Mouse (Mus musculus) thymus, adult 18-20 months (tissue): Measurements from ENCODE around the gene Tsc22d1.

ENCODE experiments used
- DNase-seq, 2 experiments: peaks; one replicate each; pipeline ENCODE4 v3.0.0; 2022; ENCODE audit warnings: mixed read lengths in 2 of 2

Gene Tsc22d1

DNA sequence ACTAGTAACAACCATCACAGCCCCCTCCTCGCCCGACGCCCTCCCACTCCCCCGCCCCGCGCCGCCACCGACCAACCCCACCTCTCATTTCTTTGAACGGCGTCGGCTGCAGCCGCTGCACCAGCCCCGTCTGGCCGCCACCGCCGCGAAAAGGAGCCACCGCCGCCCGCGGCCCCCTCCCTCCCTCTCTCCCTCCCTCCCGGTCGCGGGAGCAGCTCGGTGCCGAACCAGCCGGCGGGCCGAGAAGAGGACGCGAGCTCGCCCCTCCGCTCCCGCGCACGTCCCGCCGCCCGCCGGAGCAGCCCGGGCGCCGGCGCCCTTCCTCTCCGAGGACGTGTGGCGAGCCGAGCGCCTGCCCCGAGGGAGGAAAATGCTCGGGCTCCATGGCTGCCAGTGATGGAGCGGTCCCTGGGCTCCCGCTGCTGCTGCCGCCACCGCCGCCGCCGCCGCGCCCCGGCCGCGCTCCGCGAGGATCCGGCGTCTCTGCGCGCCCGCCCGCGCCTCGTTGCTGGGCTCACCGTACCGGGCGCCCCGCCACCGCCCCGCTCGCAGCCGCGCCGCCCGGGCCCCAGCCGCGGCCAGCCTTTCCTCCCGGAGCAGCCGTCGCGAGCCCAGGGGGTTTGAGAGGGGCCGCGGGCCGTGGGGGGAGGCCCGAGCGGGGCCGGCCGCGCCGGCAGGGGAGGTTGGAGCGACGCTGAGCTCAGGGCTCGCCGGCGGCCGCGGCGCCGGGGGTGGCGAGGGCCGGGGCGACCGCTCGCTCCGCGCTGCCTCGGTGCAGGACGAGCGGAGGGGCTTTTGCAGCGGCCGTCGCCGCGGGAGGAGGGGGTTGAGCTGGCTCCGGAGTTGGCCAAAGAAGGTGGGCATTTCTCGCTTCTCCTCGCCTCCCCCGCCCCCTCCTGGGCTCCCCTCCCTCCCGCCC is at the start of gene Tsc22d1:
TSS of gene Tsc22d1 (plus strand) at position 100 of the 919 bp plus-strand sequence.
- peak; percentile 29 to 44 for DNase-seq

DNA sequence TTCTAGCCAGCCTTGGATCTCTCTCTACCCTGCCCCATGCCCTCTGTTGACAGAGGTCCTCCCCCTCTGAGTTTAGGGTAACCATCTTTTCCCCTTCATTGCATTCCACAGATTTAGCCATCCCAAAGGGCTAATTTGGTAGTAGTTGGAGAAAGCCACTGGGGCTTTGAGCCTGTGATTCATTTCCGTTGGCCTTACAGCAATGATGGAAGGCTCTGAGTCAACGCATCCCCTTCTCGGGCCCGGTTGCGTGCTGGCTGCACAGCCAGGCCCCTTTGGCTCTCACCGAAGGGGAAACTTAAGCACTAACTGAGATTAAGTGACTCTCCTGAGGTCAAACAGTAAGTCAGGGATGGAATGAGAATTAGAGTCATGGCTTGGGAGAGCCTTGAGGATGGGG is 41.1 kb upstream of the Tsc22d1 start:
- DNase-seq, result no peak

DNA sequence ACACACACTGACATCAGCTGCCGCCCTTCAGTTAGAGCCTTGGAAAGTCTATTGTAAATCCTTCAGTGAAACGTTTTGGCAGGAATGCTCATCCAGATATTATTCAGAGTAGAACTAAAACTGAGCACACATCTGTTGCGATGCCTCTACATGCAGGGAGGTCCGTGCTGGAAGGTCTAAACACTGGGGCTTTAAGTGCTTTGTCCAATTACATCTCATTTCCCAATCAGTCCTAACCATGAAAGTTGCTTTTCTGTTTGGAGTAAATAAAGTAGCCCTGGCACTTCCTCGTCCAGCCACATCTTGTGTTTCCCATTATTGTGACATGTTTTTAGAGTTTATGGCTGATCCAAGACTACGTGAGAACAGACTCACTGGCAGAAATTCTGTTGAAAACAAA is 40.2 kb upstream of the Tsc22d1 start:
- no peak for DNase-seq

DNA sequence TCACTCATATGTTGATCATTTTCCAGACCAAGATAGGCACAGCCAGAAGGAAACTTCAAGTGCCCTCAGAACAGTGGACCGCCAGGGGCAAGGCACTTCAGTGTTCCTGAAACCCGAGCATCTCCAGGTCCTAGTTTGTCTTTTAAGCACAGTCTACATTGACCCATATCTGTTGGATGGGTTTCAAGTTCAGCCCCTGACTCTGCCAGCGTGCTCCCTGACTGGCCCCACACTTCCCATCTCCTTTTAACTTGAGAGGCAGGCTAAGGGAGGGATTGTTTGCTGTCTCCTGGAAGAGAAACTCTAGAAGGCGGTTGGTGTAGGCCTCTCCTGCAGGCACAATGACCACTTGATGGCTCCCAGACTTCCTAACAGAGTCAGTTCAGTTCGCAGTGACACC is 38.2 kb upstream of the Tsc22d1 start:
- no peak for DNase-seq

DNA sequence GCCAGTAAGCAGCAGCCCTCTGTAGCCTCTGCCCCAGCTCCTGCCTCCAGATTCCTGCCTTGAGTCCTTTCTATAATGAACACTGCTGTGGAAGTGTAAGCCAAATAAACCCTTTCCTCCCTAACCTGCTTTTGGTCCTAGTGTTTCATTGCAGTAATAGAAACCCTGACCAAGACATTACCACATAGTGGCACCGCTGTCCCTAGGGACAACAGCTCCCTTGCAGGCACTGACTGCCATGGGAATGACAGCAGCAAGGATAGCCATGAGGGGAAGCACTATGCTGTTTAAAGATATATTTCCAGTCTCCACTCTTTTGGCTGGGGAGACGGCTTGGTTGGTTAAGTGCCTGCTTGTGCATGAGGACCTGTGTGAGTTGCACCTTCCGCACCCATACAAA is 35.4 kb upstream of the Tsc22d1 start:
- no peak for DNase-seq

DNA sequence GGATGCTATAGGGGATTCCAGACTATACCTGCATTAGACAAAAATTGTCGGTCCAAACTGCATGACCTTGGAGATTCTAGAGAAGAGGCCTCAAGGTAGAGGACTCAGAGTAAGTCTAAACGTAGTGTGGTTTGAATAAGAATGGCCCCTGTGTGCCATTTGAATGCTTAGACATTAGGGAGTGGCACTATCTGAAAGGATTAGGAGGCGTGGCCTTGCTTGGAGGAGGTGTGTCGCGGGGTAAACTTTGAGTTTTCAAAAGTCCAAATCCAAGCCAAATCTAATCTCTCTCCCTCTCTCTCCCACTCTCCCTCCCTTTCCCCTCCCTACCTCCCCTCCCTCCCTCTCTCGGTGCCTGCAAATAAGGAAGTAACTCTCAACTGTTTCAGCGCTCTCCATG is 26.7 kb upstream of the Tsc22d1 start:
- DNase-seq, result no peak

DNA sequence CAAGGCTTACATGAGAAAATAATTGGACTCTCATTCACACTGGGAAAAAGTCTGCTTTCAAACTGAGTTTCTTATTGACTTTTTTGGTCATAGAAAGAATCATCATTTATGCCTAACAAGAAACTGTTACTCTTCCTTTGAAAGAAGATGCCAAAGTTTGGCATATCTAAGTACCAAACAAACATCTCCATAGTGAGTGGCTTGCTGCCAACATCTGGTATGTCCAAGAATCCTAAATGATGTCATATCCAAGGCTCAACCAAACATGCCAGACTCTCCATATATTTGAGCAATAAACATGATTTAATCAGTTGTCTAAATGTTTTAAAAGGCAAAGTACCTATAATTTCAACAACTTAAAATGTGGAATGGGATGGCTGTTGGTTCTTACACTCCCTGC is 16.5 kb upstream of the Tsc22d1 start:
- DNase-seq, result no peak

DNA sequence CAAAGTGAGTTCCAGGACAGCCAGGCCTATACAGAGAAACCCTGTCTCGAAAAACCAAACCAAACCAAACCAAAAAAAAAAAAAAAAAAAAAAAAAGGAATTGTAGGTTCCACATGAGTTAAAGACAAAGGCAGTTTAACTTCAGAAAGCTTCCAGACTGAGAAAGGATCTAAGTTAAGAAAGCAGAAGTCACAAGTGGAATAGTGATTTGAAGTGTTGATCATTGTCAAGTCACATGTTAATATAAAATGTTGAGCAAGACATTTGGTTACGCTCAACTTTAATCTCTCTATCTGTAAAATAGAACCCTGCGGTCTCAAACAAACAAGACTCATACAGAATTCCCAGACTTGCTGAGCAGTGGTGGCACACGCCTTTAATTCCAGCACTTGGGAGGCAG is 12.2 kb upstream of the Tsc22d1 start:
- no peak for DNase-seq

DNA sequence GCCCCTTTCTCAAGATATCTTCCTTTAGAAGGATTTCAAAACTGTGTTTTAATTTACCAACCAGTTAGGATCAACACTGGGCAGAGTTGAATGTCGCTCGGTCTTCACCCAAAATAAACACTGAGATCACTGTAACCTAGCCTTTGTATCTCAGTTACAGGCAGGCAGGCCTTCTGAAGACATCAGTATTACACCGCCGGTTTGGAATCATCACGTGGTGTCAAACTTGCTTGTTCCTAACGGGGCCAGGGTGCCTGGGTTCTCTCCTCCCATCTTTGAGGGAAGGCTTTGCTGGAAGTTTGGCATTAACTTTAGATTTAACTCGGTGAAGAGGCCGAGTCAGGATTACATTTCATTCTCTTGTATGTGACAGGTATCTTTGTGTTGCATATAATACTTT is 5.7 kb upstream of the Tsc22d1 start:
- no peak for DNase-seq

DNA sequence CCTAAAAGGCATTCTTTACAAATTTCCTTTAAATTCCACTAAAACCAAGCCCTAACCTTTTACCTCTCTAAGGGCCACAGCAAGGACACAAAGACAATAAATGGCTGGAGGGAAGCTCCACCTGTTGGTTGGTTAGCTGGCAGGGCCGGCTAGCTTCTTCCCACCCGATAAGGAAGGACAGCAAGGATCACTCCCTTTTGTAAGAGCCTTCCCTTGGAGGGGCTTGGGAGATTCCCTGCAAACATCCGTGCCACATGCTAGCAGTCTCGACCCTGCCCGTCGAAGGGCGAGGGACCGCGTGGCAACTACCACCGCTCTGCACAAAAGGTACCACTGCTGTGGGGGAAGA is 1.0 kb upstream of the Tsc22d1 start:
- DNase-seq, result no peak

DNA sequence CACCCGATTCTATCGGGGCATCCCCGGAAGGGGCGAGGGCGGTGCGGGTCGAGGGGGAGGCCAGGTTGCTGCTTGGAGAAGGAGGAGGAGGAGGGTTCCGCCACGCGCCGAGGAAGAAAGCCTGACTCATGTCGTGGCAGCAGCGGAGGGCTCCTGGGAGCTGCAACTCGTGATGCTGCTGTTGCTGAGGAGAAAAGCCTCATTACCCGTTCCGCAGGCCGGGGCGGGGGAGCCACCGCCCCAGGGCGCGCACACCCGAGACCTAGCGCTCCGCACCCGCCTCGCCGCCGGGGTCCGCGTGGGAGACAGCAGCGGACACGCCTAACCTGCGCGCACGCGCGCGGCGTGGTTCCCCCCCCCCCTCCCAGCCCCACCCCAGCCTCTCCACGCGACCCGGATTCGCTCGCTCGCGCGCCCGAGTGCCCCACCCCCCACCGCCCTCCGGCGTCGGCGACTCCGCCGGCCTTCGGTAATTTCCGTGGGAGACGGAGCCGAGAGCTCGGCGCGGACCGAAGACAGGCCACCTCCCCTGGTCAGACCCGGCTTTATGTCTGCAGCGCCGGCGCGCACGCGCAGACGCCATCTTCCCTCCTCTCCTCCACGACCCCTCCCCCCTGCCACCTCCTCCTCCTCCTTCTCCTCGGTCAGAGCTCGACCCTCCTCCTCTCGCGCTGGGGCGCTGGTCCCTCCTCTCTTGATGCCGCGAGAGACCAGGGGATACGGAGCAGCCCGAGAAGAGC is 469 bp upstream of the Tsc22d1 start:
- DNase-seq, result peak; percentile 90 to 92

DNA sequence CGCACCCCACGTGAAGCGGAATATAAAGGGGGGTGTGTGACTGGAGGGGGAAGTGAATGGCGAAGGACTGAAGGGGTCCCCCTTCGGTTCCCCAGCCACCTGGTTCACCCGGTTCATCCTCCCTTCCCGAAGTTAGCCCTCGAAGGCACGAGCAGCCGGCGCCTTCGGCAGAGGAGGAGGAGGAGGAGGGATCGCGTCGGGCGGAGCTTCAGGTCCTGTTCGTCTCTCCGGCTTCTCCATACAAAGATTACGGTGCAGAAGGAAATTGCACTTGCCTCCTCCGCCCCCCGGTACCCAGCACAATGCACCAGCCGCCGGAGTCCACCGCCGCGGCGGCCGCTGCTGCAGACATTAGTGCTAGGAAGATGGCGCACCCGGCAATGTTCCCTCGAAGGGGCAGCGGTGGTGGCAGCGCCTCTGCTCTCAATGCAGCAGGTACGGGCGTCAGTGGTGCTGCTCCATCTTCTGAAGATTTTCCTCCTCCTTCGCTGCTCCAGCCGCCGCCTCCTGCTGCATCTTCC is 1.1 kb downstream of the Tsc22d1 start:
- peak; percentile 35 for DNase-seq

DNA sequence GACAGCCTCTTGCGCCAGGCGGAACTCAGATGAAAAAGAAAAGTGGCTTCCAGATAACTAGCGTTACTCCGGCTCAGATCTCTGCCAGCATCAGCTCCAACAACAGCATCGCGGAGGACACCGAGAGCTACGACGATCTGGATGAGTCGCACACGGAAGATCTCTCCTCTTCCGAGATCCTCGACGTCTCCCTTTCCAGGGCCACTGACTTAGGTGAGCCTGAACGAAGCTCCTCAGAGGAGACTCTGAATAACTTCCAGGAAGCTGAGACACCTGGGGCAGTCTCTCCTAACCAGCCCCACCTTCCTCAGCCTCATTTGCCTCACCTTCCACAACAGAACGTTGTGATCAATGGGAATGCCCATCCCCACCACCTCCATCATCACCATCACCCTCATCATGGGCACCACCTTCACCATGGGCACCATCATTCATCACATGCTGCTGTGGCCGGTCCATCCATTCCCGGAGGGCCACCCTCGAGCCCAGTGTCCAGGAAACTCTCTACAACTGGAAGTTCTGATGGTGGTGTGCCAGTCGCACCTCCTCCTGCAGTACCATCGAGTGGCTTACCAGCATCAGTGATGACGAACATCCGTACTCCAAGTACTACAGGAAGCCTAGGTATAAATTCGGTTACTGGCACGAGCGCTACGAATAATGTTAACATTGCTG is 1.7 kb downstream of the Tsc22d1 start:
- no peak for DNase-seq

DNA sequence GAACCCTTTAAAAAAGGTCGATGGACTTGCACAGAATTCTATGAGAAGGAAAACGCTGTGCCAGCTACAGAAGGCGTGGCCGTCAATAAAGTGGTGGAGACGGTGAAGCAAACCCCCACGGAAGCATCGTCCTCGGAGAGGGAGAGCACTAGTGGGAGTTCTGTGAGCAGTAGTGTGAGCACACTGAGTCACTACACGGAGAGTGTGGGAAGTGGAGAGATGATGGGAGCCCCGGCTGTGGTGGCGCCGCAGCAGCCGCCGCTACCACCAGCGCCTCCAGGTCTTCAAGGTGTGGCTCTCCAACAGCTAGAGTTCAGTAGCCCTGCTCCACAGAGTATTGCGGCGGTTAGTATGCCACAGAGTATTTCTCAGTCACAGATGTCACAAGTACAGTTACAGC is 2.6 kb downstream of the Tsc22d1 start:
- no peak for DNase-seq

DNA sequence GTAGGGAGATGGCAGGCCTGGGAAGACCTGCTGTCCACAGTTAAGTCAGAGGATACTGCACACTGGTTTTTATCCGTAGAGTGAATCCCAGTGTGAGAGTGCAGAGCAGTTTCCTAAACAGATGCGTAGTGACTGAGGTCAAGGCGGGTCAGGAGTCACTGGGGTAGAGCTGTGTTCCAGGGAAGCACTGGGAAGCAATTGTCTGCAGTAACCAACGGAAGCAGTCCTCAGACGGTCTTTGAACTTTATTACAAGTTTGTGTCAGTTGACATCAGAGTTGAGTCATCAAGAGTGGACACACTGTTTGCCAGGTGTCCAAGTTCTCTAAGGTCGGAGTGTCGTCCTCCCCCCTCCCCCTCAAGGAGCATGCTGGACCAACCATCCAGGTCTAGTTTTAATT is 6.0 kb downstream of the Tsc22d1 start:
- no peak for DNase-seq

DNA sequence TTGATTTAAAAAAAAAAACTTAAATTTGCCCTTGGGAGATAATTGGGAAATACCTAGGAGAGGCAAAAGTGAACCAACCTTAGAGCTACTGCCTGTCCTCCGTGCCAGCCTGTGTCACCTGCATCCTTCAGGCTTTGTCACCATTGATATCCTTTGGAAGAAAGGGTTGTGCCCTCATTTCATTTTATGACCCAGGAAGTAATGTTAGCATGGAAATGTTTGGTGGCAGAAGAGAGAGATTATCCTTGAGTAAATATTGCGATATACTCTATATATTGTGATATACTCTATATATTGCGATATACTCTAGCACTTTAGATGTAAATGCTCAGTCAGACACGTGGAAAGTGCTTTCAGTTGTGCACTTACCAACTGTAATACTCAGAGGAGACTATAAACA is 6.4 kb downstream of the Tsc22d1 start:
- DNase-seq, result no peak

DNA sequence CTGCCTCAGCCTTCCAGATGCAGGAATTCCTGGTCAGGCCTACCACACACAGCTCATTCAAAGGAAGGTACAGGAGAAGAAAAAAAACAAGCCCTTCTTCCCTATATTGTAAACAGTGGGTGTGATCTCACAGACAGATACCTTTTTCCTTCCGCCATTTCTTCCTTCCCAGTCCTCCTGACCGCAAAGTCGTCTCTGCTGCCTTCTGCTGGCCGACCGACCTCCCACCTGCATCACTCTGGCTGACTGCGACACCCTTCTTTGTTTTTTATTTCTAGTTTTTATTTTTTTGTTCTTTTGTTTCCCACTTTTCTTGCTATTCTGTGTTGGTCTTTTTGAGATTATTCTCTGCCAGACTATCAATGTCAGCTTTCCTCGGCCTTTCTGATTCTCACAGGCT is 10.7 kb downstream of the Tsc22d1 start:
- no peak for DNase-seq

DNA sequence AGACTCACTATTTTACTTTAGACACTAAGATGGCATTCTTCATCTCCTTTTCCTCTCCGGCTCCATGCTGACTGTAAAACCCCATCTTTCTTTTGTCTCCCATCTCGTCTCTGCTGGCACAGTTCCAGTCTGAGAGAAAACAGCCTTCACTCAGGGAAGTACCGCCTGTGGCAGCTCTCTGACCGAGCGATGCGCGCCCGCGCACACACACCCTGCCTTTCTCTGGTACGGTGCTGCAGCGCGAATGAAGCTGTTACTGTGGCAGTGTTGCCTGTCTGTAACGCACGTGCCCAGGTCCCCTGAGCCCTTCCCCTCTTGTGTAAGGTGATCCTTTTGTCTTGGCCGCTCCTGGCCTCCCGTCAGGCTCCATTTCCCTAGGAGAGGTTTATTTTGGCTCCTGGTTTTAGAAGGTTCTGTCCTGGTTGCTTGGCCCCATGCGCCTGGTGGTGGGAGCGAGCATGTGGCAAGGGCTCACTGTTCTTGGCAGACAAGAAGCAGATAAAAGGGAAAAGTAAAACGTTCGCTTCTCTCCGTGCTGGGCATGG is 11.3 kb downstream of the Tsc22d1 start:
- DNase-seq, result no peak

DNA sequence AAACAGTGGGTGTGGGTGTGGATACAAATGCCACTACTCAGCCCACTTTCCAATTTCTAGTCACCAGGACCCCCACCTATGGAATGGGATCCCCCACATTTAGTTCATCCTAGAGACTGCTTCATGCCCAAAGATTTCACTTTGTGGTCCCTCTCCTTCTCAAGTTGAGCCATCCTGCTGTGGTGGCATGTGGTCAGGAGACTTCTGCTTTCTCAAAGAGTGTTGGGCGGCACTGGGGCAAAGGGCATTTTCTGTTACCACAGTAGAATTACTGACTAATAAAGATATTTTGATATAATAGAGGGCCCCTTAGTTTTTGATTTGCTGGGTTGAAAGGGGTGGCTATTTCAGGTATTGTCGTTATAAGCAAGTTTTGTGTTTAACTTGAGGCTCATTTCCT is 14.1 kb downstream of the Tsc22d1 start:
- DNase-seq, result no peak

DNA sequence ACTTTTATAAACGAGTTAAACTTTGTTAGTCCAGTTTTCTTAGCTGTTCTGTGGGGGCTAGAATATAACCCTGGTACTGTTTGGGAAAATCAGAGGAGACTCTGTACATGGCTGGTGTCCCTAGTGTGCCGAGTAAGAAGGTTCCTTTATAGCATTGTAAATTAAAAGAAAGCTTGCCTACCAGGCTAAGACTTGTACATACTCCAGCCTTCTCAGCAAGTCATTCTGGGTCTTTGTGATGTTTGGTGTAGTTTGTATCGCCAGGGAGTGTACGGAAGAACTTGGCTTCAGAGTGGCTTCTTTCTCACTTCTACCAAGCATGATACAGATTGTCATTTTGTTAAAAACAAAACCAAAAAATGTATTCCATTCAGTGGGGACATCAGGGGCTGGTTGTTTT is 17.2 kb downstream of the Tsc22d1 start:
- no peak for DNase-seq

DNA sequence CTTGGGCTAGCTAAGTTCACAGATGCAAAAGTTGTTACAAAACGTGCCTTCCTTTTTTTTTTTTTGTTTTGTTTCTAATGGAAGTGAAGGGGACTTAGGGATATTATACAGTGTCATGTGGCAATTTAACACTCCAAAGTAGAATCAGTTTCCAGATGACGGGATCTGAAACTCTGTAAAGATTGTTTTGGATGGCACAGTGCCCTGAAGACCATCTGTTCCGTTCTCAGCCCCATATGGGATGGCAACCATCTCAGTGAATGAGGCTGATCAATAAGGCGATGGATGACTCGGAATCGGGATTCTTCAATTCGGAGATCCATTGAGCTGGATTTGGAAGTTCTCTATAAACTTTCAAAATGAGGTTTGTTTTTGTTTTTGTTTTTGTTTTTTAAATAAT is 17.6 kb downstream of the Tsc22d1 start:
- DNase-seq, result no peak

DNA sequence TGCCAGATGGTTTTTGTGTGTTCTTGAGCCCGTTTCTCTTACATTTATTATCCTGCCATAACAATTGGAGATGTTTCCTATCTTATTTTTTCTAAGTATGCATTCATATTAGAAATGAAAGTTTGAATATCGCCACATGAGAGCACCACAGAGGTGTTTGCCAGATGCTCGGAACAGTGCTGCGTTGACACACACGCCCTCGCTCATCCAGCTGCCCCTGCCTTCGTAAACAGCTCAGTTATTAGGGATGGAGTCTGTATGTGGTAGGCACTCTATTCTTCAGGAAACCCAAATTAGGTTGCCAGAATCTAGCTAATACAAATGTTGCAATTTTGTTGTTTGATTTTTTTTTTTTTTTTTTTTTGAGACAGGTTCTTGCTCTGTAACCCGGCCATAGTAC is 18.1 kb downstream of the Tsc22d1 start:
- DNase-seq, result no peak

DNA sequence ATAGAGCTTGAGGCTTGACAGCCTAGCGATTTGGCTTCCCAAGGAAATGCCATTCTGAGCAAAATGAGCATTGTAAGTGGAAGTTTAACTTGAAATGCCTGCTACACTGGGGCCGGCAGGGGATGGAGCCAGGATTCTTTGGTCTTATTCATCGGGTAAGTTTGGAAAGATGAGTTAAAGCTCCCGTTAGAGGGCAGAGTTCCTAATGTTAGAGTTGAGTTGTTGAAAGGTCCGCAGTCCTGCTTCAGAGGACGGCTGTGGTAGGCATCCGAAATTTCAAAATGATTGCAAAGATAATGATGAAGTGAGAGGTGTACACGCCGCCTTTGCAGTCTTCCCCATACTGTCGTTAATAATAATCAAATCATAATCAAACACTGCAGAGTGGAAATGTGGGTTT is 27.4 kb downstream of the Tsc22d1 start:
- no peak for DNase-seq
